Mouse (Mus musculus) neural tube, embryonic 13.5 days (tissue): ENCODE data around the gene 2410004B18Rik. TPM values are rescaled to one million over a fixed set of nuclear protein-coding genes. Genes with fewer than 3 reads are reported as not detected.

Experiments used
- ATAC-seq: fragments of 200-750 bp; cut with Nextera tagmentation; 2 replicates; pipeline ENCODE4 v1.8.0; 2017; ENCODE audit warnings: low read depth, mild to moderate bottlenecking, moderate TSS enrichment, moderate library complexity
- H3K27ac ChIP-seq: fragments of 300-500 bp; sonication (generic); replicated peaks from 2 replicates; pipeline ENCODE4 v1.5.1; 2015; ENCODE audit warnings: moderate library complexity, mild to moderate bottlenecking, inconsistent platforms
- H3K27me3 ChIP-seq: fragments of 300-500 bp; sonication (generic); 2 replicates; pipeline ENCODE4 v1.6.1; 2015; ENCODE audit warnings: mild to moderate bottlenecking, inconsistent platforms
- H3K36me3 ChIP-seq: fragments of 300-500 bp; sonication (generic); 2 replicates; pipeline ENCODE4 v1.6.1; 2015; ENCODE audit warnings: mild to moderate bottlenecking, inconsistent platforms
- H3K4me1 ChIP-seq: fragments of 300-500 bp; sonication (generic); replicated peaks from 2 replicates; pipeline ENCODE4 v1.6.1; 2015; ENCODE audit warnings: inconsistent platforms
- H3K4me2 ChIP-seq: fragments of 300-500 bp; sonication (generic); 2 replicates; pipeline ENCODE4 v1.6.1; 2015; ENCODE audit warnings: inconsistent platforms, mild to moderate bottlenecking, moderate library complexity
- H3K4me3 ChIP-seq: fragments of 300-500 bp; sonication (generic); 2 replicates; pipeline ENCODE4 v1.5.1; 2015; ENCODE audit warnings: mild to moderate bottlenecking, inconsistent platforms
- H3K9ac ChIP-seq: fragments of 300-500 bp; sonication (generic); 2 replicates; pipeline ENCODE4 v1.6.1; 2015; ENCODE audit warnings: moderate library complexity, mild to moderate bottlenecking, inconsistent platforms
- H3K9me3 ChIP-seq: fragments of 300-500 bp; sonication (generic); 2 replicates; pipeline ENCODE4 v1.6.1; 2016; ENCODE audit warnings: inconsistent platforms
- WGBS: fragments of 180-500 bp; shearing (Covaris S2); methylation state at CpG from one replicate; pipeline ENCODE4 v1.1.7; 2015; 5-methylcytosine and 5-hydroxymethylcytosine counted together
- polyA plus RNA-seq: library from polyadenylated mRNA; unstranded; fragments of >200 nt; fragmentation: Nextera tagmentation; extraction: Ambion mirVana; gene quantifications from 2 replicates; pipeline ENCODE4 v1.2.1, GENCODE M21; 2015

The 2410004B18Rik gene
- polyA plus RNA-seq, 1 experiment from 2014 or later: 69.0 TPM

GRCm38 (mm10) chr3:145985333-145985925 lies 47.6 kb downstream of the 2410004B18Rik start:
- H3K9ac ChIP-seq: no peak overlapping the region
- no peak overlapping the region for H3K27ac ChIP-seq
- H3K27me3 ChIP-seq: peaks cover 48% of the 10 kb centered on the region
- no peak for ATAC-seq
- no peaks in the 10 kb centered on the region for H3K36me3 ChIP-seq
- 92% methylated on average over 7 of the region's 7 CpGs for WGBS
- no peak overlapping the region for H3K4me2 ChIP-seq
- no peak overlapping the region for H3K4me3 ChIP-seq
- no peaks in the 10 kb centered on the region for H3K9me3 ChIP-seq
- H3K4me1 ChIP-seq: peaks cover 19% of the 10 kb centered on the region

GRCm38 (mm10) chr3:145986317-145987001 lies 48.6 kb downstream of the 2410004B18Rik start:
- no peak overlapping the region for H3K4me3 ChIP-seq
- ATAC-seq: no peak
- H3K9me3 ChIP-seq: no peaks in the 10 kb centered on the region
- H3K4me1 ChIP-seq: peaks cover 19% of the 10 kb centered on the region
- 65% methylated on average over 6 of the region's 6 CpGs for WGBS
- peaks cover 48% of the 10 kb centered on the region for H3K27me3 ChIP-seq
- no peak overlapping the region for H3K4me2 ChIP-seq
- H3K9ac ChIP-seq: no peak overlapping the region
- H3K36me3 ChIP-seq: no peaks in the 10 kb centered on the region
- H3K27ac ChIP-seq: no peak overlapping the region

GRCm38 (mm10) chr3:145987268-145987969 lies 49.6 kb downstream of the 2410004B18Rik start, which contains the start of gene Syde2:
Syde2 (plus strand) TSS chr3:145987870.
- H3K27ac ChIP-seq: 0 out of 2 replicates have a peak within 1 kb of the TSS, but pooled peaks have one; percentile 46
- peak within 1 kb of the TSS; percentile 79 for H3K4me2 ChIP-seq
- ATAC-seq: peak; percentile 89
- peaks cover 19% of the 10 kb centered on the region for H3K4me1 ChIP-seq
- H3K27me3 ChIP-seq: peaks cover 48% of the 10 kb centered on the region
- no peaks in the 10 kb centered on the region for H3K36me3 ChIP-seq
- under 1% methylated on average over 64 of the region's 65 CpGs for WGBS
- H3K4me3 ChIP-seq: peak within 1 kb of the TSS; percentile 68
- H3K9ac ChIP-seq: peak within 1 kb of the TSS; percentile 79
- no peaks in the 10 kb centered on the region for H3K9me3 ChIP-seq

- H3K9ac ChIP-seq: peak overlapping the region; percentile 79
- H3K4me1 ChIP-seq: peaks cover 19% of the 10 kb centered on the region
- peak overlapping the region; percentile 68 for H3K4me3 ChIP-seq
- peak; percentile 77 for ATAC-seq
- H3K4me2 ChIP-seq: peak overlapping the region; percentile 79
- H3K27me3 ChIP-seq: peaks cover 48% of the 10 kb centered on the region
- H3K9me3 ChIP-seq: no peaks in the 10 kb centered on the region
- H3K27ac ChIP-seq: 0 out of 2 replicates have a peak overlapping the region, but pooled peaks have one; percentile 46
- under 1% methylated on average over 64 of the region's 101 CpGs for WGBS
- H3K36me3 ChIP-seq: no peaks in the 10 kb centered on the region
These were observed 50.3 kb downstream of the 2410004B18Rik start for GRCm38 (mm10) chr3:145987970-145988683.

DNA sequence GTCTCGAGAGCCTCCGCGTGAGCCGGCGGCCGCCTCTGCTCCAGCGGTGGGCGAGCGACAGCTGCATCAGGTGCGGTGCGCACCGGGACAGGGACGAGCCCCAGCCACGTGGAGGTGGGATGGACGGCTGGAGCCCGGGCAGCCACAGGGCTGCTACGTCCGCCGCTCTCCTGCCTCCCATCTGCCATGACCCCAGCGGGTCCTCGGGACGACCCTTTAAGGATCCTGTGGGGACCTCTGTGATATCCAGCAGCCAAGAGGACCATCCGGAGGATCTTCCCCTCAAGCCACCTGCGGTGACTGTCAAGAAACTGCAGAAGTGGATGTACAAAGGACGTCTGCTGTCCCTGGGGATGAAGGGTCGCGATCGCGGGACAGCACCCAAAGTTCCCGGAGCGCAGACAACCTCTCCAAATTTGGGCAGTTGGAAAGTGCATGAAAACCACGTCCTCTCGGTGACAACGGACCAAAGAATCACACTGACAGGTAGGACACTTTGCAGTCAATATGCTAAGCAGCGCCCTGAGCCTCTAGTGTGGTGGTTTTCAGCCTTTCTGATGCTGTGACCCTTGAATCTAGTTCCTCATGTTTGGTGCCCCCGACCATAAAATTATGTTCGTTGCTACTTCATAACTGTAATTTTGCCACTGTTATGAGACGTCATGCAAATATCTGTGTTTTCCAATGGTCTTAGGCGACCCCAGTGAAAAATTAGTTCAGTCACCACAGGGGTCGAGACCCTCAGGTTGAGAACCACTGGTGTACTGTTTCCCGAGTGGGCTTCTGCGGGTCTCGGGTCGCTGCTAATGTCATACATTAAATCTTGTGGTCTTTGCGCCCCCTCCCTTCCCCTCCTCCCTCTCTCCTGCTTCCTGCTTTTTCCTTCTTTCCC lies 51.1 kb downstream of the 2410004B18Rik start:
- no peak overlapping the region for H3K27ac ChIP-seq
- H3K4me2 ChIP-seq: peak overlapping the region; percentile 79
- H3K9me3 ChIP-seq: no peaks in the 10 kb centered on the region
- ATAC-seq: no peak; the same call in 1 of the 2 replicates
- no peaks in the 10 kb centered on the region for H3K36me3 ChIP-seq
- H3K4me3 ChIP-seq: peak overlapping the region; percentile 68
- peak overlapping the region; percentile 79 for H3K9ac ChIP-seq
- H3K4me1 ChIP-seq: peaks cover 19% of the 10 kb centered on the region
- peaks cover 48% of the 10 kb centered on the region for H3K27me3 ChIP-seq
- under 1% methylated on average over 45 of the region's 45 CpGs for WGBS

- 10% methylated on average over 11 of the region's 11 CpGs for WGBS
- no peak overlapping the region for H3K27ac ChIP-seq
- no peaks in the 10 kb centered on the region for H3K9me3 ChIP-seq
- no peaks in the 10 kb centered on the region for H3K36me3 ChIP-seq
- peak overlapping the region; percentile 79 for H3K4me2 ChIP-seq
- ATAC-seq: no peak
- peak overlapping the region; percentile 68 for H3K4me3 ChIP-seq
- H3K9ac ChIP-seq: peak overlapping the region; percentile 79
- H3K4me1 ChIP-seq: peaks cover 19% of the 10 kb centered on the region
- peaks cover 48% of the 10 kb centered on the region for H3K27me3 ChIP-seq
These were observed 51.8 kb downstream of the 2410004B18Rik start for GRCm38 (mm10) chr3:145989576-145990081.

GRCm38 (mm10) chr3:145991130-145991529 lies 53.3 kb downstream of the 2410004B18Rik start:
- H3K36me3 ChIP-seq: no peaks in the 10 kb centered on the region
- H3K4me3 ChIP-seq: no peak overlapping the region
- H3K9me3 ChIP-seq: no peaks in the 10 kb centered on the region
- WGBS: 90% methylated on average over 13 of the region's 13 CpGs
- no peak overlapping the region for H3K4me2 ChIP-seq
- no peak overlapping the region for H3K27ac ChIP-seq
- no peak for ATAC-seq
- H3K9ac ChIP-seq: no peak overlapping the region
- H3K4me1 ChIP-seq: peaks cover 19% of the 10 kb centered on the region
- peaks cover 34% of the 10 kb centered on the region for H3K27me3 ChIP-seq

GRCm38 (mm10) chr3:145991976-145992730 lies 54.3 kb downstream of the 2410004B18Rik start:
- no peak for ATAC-seq
- Histone ChIP-seq H3K27ac (no peak overlapping the region), H3K36me3 (no peaks in the 10 kb centered on the region), H3K27me3 (peaks cover 25% of the 10 kb centered on the region), H3K9me3 (no peaks in the 10 kb centered on the region), H3K4me2 (no peak overlapping the region), H3K9ac (no peak overlapping the region), H3K4me3 (no peak overlapping the region), H3K4me1 (peaks cover 19% of the 10 kb centered on the region)
- 91% methylated on average over 10 of the region's 10 CpGs for WGBS

GRCm38 (mm10) chr3:145992796-145993195 lies 55.0 kb downstream of the 2410004B18Rik start:
- WGBS: 88% methylated on average over 10 of the region's 10 CpGs
- Histone ChIP-seq H3K4me1 (peaks cover 19% of the 10 kb centered on the region), H3K27me3 (peaks cover 20% of the 10 kb centered on the region), H3K9ac (no peak overlapping the region), H3K27ac (no peak overlapping the region), H3K4me3 (no peak overlapping the region), H3K9me3 (no peaks in the 10 kb centered on the region), H3K36me3 (no peaks in the 10 kb centered on the region), H3K4me2 (no peak overlapping the region)
- ATAC-seq: no peak

GRCm38 (mm10) chr3:145993481-145994201 lies 55.8 kb downstream of the 2410004B18Rik start:
- H3K4me1 ChIP-seq: peaks cover 11% of the 10 kb centered on the region
- H3K27ac ChIP-seq: no peak overlapping the region
- WGBS: 84% methylated on average over 14 of the region's 14 CpGs
- H3K36me3 ChIP-seq: 0 out of 2 replicates have a peak, but pooled peaks cover 2% of the 10 kb centered on the region
- H3K27me3 ChIP-seq: peaks cover 11% of the 10 kb centered on the region
- ATAC-seq: no peak
- H3K4me3 ChIP-seq: no peak overlapping the region
- H3K9me3 ChIP-seq: no peaks in the 10 kb centered on the region
- no peak overlapping the region for H3K9ac ChIP-seq
- H3K4me2 ChIP-seq: no peak overlapping the region
